In the genomic region with DNA sequence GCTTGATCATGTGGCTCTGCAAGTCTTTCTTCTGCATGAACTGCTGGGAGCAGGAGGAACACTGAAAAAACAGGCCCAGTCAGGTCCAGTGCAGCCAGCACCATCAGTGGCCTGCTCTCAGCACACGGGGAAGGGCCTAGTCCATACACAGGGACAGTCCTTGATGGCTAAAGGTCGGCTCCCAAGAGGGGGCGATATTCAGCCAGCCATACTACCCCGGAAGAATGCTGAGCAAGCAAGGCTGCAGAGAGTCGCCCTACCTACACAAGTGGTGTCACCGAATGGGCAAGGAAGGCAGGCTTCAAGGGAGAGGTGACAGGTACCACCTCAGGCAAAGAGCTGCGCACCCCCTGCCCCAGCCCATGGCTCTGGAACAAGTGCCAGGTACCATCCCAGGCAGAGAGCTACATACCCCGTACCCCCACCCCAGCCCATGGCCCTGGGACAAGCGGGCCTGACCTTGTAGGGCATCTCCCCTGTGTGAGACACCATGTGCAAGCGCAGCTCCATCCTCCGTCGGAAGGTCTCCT, we compare ENCODE assay signal across 17 mouse cellular contexts. TPM values are rescaled to one million over a fixed set of nuclear protein-coding genes. Genes with fewer than 3 reads are reported as not detected.
A peak's percentile ranks its signal among the peaks of the same experiment; 100 is the strongest.
DNase-seq lines count a peak whose midpoint lies in the region; ATAC-seq and TF ChIP-seq lines count a peak whose summit lies in the region.
"Had no signal": no experiment of that assay in that cellular context is flagged by ENCODE, and none has a peak within 500 bp of the region (broad histone marks: within the 10 kb centered on the region; RNA-seq: fewer than 3 reads in every experiment).

No protein-coding gene starts in this region.

- 71% methylated on average over 12 of the region's 12 CpGs for WGBS in lung, embryonic 15.5 days

- no peak overlapping the region for H3K4me2 ChIP-seq in lung, embryonic 15.5 days
- H3K4me2 ChIP-seq: forebrain, embryonic 12.5 days; midbrain, embryonic 13.5 days; neural tube, embryonic 12.5 days had no signal

- peaks cover 30% of the 10 kb centered on the region for H3K4me1 ChIP-seq in lung, embryonic 15.5 days

- H3K36me3 ChIP-seq in lung, embryonic 15.5 days, result peaks cover 61% of the 10 kb centered on the region

- TF ChIP-seq CTCF in layer of hippocampus, adult 2 months (conservative IDR thresholded peaks at IDR 0.05), result 0 out of 2 replicates have a peak, but pooled peaks have one; percentile 4

- no peak for ATAC-seq in cerebellum, adult (ENCODE audit: insufficient number of reproducible peaks, low FRiP score, low TSS enrichment)
- no peak for ATAC-seq in lung, embryonic 15.5 days (ENCODE audit: borderline replicate concordance, extremely low read depth, low FRiP score, low TSS enrichment)
- peak; percentile 27; the same call in 1 of the 2 replicates for ATAC-seq in megakaryocyte progenitor cell, adult 5-6 weeks (replicated peaks; ENCODE audit: poor library complexity)
- ATAC-seq: midbrain, embryonic 13.5 days had no signal

- DNase-seq in cerebellum, adult 9-11 months, result peak; percentile 39
- no peak for DNase-seq in layer of hippocampus, adult 2 months (ENCODE audit: low spot score in 2 of 2)
- no peak for DNase-seq in layer of hippocampus, adult 9-11 months
- no peak for DNase-seq in lung, adult 18-20 months
- no peak for DNase-seq in thymus, postnatal 0 days (ENCODE audit: low spot score)
- DNase-seq: heart, adult 18-20 months; kidney, adult 9 months; kidney, postnatal 36 days; right cerebral cortex, postnatal 4 days; thymus, postnatal 14 days had no signal

- H3K9ac ChIP-seq in lung, embryonic 15.5 days, result no peak overlapping the region
- H3K9ac ChIP-seq: forebrain, embryonic 12.5 days; midbrain, embryonic 13.5 days; neural tube, embryonic 12.5 days had no signal

- no peaks in the 10 kb centered on the region for H3K9me3 ChIP-seq in lung, embryonic 15.5 days
- H3K9me3 ChIP-seq: forebrain, embryonic 12.5 days; midbrain, embryonic 13.5 days; neural tube, embryonic 12.5 days had no signal

- no peak overlapping the region for H3K4me3 ChIP-seq in layer of hippocampus, adult 2 months
- no peak overlapping the region for H3K4me3 ChIP-seq in lung, embryonic 15.5 days
- H3K4me3 ChIP-seq: forebrain, embryonic 12.5 days; midbrain, embryonic 13.5 days; neural tube, embryonic 12.5 days had no signal

- no peak overlapping the region for H3K27ac ChIP-seq in layer of hippocampus, adult 2 months
- peak overlapping the region; percentile 24; the same call in 1 of the 2 replicates for H3K27ac ChIP-seq in lung, embryonic 15.5 days
- H3K27ac ChIP-seq: forebrain, embryonic 12.5 days; midbrain, embryonic 13.5 days; neural tube, embryonic 12.5 days had no signal

- no peaks in the 10 kb centered on the region for H3K27me3 ChIP-seq in lung, embryonic 15.5 days
- H3K27me3 ChIP-seq: forebrain, embryonic 12.5 days; midbrain, embryonic 13.5 days; neural tube, embryonic 12.5 days had no signal

RNA-seq across cellular contexts. Expression of a gene that starts 5.8 kb away (rescaled TPM):
- total RNA-seq in layer of hippocampus, adult 2 months (2021), result 10 to 100 TPM; 12.7 to 16.9 TPM
- 19.0 and 21.2 TPM in 2 replicates for polyA plus RNA-seq in lung, embryonic 15.5 days (2015; fragmentation: Nextera tagmentation; extraction: Ambion mirVana)
- 7.4 and 10.3 TPM in 2 replicates for total RNA-seq in megakaryocyte progenitor cell, adult 5-6 weeks (2015)
- total RNA-seq in megakaryocyte progenitor cell, adult 5-6 weeks (2017), result 4.8 and 6.6 TPM in 2 replicates
- polyA plus RNA-seq in thymus, postnatal 0 days (2015; fragmentation: Nextera tagmentation; extraction: Ambion mirVana), result 18.4 and 18.9 TPM in 2 replicates

RNA-seq across cellular contexts. Expression of a gene that starts 13.0 kb away (rescaled TPM):
- 10 to 100 TPM; 19.4 to 23.2 TPM for total RNA-seq in layer of hippocampus, adult 2 months (2021)
- polyA plus RNA-seq in lung, embryonic 15.5 days (2015; fragmentation: Nextera tagmentation; extraction: Ambion mirVana), result 15.3 and 16.1 TPM in 2 replicates
- total RNA-seq in megakaryocyte progenitor cell, adult 5-6 weeks (2015), result 3.4 and 3.6 TPM in 2 replicates
- total RNA-seq in megakaryocyte progenitor cell, adult 5-6 weeks (2017), result 6.6 and 7.9 TPM in 2 replicates
- 8.9 and 10.2 TPM in 2 replicates for polyA plus RNA-seq in thymus, postnatal 0 days (2015; fragmentation: Nextera tagmentation; extraction: Ambion mirVana)

RNA-seq across cellular contexts. Expression of a gene that starts 16.7 kb away (rescaled TPM):
- total RNA-seq in layer of hippocampus, adult 2 months (2021), result under 1 TPM; 0.69 to 0.76 TPM
- polyA plus RNA-seq in lung, embryonic 15.5 days (2015; fragmentation: Nextera tagmentation; extraction: Ambion mirVana), result 0.40 and 0.42 TPM in 2 replicates
- 0.71 and 0.91 TPM in 2 replicates for total RNA-seq in megakaryocyte progenitor cell, adult 5-6 weeks (2015)
- total RNA-seq in megakaryocyte progenitor cell, adult 5-6 weeks (2017), result 1.2 and 3.2 TPM in 2 replicates
- 0.32 and 0.59 TPM in 2 replicates for polyA plus RNA-seq in thymus, postnatal 0 days (2015; fragmentation: Nextera tagmentation; extraction: Ambion mirVana)
- total RNA-seq: adrenal gland, adult 18-20 months had no signal

RNA-seq across cellular contexts. Expression of a gene that starts 17.5 kb away (rescaled TPM):
- 10 to 100 TPM; 19.9 to 21.0 TPM for total RNA-seq in layer of hippocampus, adult 2 months (2021)
- polyA plus RNA-seq in lung, embryonic 15.5 days (2015; fragmentation: Nextera tagmentation; extraction: Ambion mirVana), result 29.4 and 31.1 TPM in 2 replicates
- total RNA-seq in megakaryocyte progenitor cell, adult 5-6 weeks (2015), result 26.9 and 28.4 TPM in 2 replicates
- 33.4 and 35.1 TPM in 2 replicates for total RNA-seq in megakaryocyte progenitor cell, adult 5-6 weeks (2017)
- 22.8 and 24.9 TPM in 2 replicates for polyA plus RNA-seq in thymus, postnatal 0 days (2015; fragmentation: Nextera tagmentation; extraction: Ambion mirVana)

RNA-seq across cellular contexts. Expression of a gene that starts 25.6 kb away (rescaled TPM):
- total RNA-seq in layer of hippocampus, adult 2 months (2021), result 10 to 100 TPM; 10.5 to 10.8 TPM
- 28.5 and 29.7 TPM in 2 replicates for polyA plus RNA-seq in lung, embryonic 15.5 days (2015; fragmentation: Nextera tagmentation; extraction: Ambion mirVana)
- total RNA-seq in megakaryocyte progenitor cell, adult 5-6 weeks (2015), result 2.8 and 4.6 TPM in 2 replicates
- total RNA-seq in megakaryocyte progenitor cell, adult 5-6 weeks (2017), result 1.0 and 2.7 TPM in 2 replicates
- polyA plus RNA-seq in thymus, postnatal 0 days (2015; fragmentation: Nextera tagmentation; extraction: Ambion mirVana), result 10.0 and 11.3 TPM in 2 replicates
